In genomic region chr6:55295325-55295724, GRCm38 (mm10) we compare ENCODE assay signal across 21 mouse cellular contexts. TPM values are rescaled to one million over a fixed set of nuclear protein-coding genes. Genes with fewer than 3 reads are reported as not detected.
DNase-seq lines count a peak whose midpoint lies in the region; ATAC-seq and TF ChIP-seq lines count a peak whose summit lies in the region.
"Had no signal": no experiment of that assay in that cellular context is flagged by ENCODE, and none has a peak within 500 bp of the region (broad histone marks: within the 10 kb centered on the region; RNA-seq: fewer than 3 reads in every experiment).

No protein-coding gene starts in this region.

- ATAC-seq in hindbrain, postnatal 0 days: no peak
- ATAC-seq in hindbrain, embryonic 11.5 days (ENCODE audit: low FRiP score): no peak
- ATAC-seq in kidney, embryonic 14.5 days (ENCODE audit: low FRiP score, low TSS enrichment): no peak
- no peak for ATAC-seq in Patski
- ATAC-seq: hindbrain, embryonic 16.5 days; liver, embryonic 12.5 days had no signal

- H3K36me3 ChIP-seq in hindbrain, postnatal 0 days (ENCODE audit: insufficient read depth, low read length): no peaks in the 10 kb centered on the region
- H3K36me3 ChIP-seq in hindbrain, embryonic 11.5 days (ENCODE audit: control insufficient read depth, insufficient read depth, low read length): no peaks in the 10 kb centered on the region
- H3K36me3 ChIP-seq in kidney, embryonic 14.5 days (ENCODE audit: control insufficient read depth, insufficient read depth, low read length): no peaks in the 10 kb centered on the region; the same call in 1 of the 2 replicates
- H3K36me3 ChIP-seq: G1E; heart, embryonic 10.5 days; liver, embryonic 12.5 days had no signal

- no peaks in the 10 kb centered on the region for H3K4me1 ChIP-seq in hindbrain, postnatal 0 days (ENCODE audit: insufficient read depth, low read length)
- no peaks in the 10 kb centered on the region for H3K4me1 ChIP-seq in hindbrain, embryonic 11.5 days (replicated peaks; ENCODE audit: control insufficient read depth, insufficient read depth, low read length)
- 0 out of 2 replicates have a peak, but pooled peaks cover 4% of the 10 kb centered on the region for H3K4me1 ChIP-seq in kidney, embryonic 14.5 days (ENCODE audit: control insufficient read depth, insufficient read depth, low read length)
- H3K4me1 ChIP-seq: embryonic facial prominence, embryonic 12.5 days had no signal

- POLR2A ChIA-PET in Patski (lab: Charles Lee): interaction anchor here (0.5 kb wide), 1 partner anchor 59 kb away, joined by 3 read pairs; no protein-coding TSS in a partner anchor

- CTCF ChIA-PET in Patski (lab: Charles Lee): no interaction called here

- no peak overlapping the region for H3K27ac ChIP-seq in hindbrain, postnatal 0 days
- no peak overlapping the region for H3K27ac ChIP-seq in hindbrain, embryonic 11.5 days (ENCODE audit: low read depth, low read length)
- no peak overlapping the region for H3K27ac ChIP-seq in kidney, embryonic 14.5 days (ENCODE audit: low read depth, low read length)
- H3K27ac ChIP-seq: embryonic facial prominence, embryonic 12.5 days; heart, embryonic 10.5 days; layer of hippocampus, adult 2 months; limb, embryonic 13.5 days; liver, embryonic 12.5 days; midbrain, embryonic 12.5 days; neural tube, embryonic 13.5 days had no signal

- H3K9ac ChIP-seq in hindbrain, postnatal 0 days (replicated peaks; ENCODE audit: low read length): no peak overlapping the region
- no peak overlapping the region for H3K9ac ChIP-seq in hindbrain, embryonic 11.5 days (ENCODE audit: low read depth, low read length)
- no peak overlapping the region for H3K9ac ChIP-seq in kidney, embryonic 14.5 days (ENCODE audit: low read depth, low read length)
- H3K9ac ChIP-seq: embryonic facial prominence, embryonic 12.5 days; limb, embryonic 13.5 days; liver, embryonic 12.5 days; midbrain, embryonic 12.5 days; neural tube, embryonic 13.5 days had no signal

- H3K9me3 ChIP-seq in hindbrain, postnatal 0 days (ENCODE audit: low read length): no peaks in the 10 kb centered on the region
- no peaks in the 10 kb centered on the region for H3K9me3 ChIP-seq in hindbrain, embryonic 11.5 days (ENCODE audit: control insufficient read depth, low read length)
- H3K9me3 ChIP-seq in kidney, embryonic 14.5 days (ENCODE audit: control insufficient read depth, low read length): no peaks in the 10 kb centered on the region
- H3K9me3 ChIP-seq: embryonic facial prominence, embryonic 12.5 days; G1E; heart, embryonic 10.5 days; limb, embryonic 13.5 days; liver, embryonic 12.5 days; midbrain, embryonic 12.5 days; neural tube, embryonic 13.5 days had no signal

- no peak overlapping the region for H3K4me3 ChIP-seq in hindbrain, postnatal 0 days (ENCODE audit: low read length)
- no peak overlapping the region for H3K4me3 ChIP-seq in hindbrain, embryonic 11.5 days (ENCODE audit: low read depth, low read length)
- no peak overlapping the region for H3K4me3 ChIP-seq in kidney, embryonic 14.5 days (ENCODE audit: low read length)
- H3K4me3 ChIP-seq: embryonic facial prominence, embryonic 12.5 days; heart, embryonic 10.5 days; layer of hippocampus, adult 2 months; limb, embryonic 13.5 days; liver, embryonic 12.5 days; midbrain, embryonic 12.5 days; neural tube, embryonic 13.5 days had no signal

- H3K27me3 ChIP-seq in hindbrain, postnatal 0 days (ENCODE audit: insufficient read depth, low read length): no peaks in the 10 kb centered on the region
- H3K27me3 ChIP-seq in hindbrain, embryonic 11.5 days (ENCODE audit: control insufficient read depth, insufficient read depth, low read length): no peaks in the 10 kb centered on the region
- no peaks in the 10 kb centered on the region for H3K27me3 ChIP-seq in kidney, embryonic 14.5 days (ENCODE audit: control insufficient read depth, insufficient read depth, low read length)
- no peaks in the 10 kb centered on the region for H3K27me3 ChIP-seq in Patski
- H3K27me3 ChIP-seq: embryonic facial prominence, embryonic 12.5 days; limb, embryonic 13.5 days; liver, embryonic 12.5 days; midbrain, embryonic 12.5 days; neural tube, embryonic 13.5 days had no signal

- in situ Hi-C loops in Patski (cut with MboI; ENCODE audit: low pct_unique_long_range_greater_than_20kb): no loop called here

- TF ChIP-seq CTCF in hindbrain, postnatal 0 days (IDR thresholded peaks at IDR 0.05; ENCODE audit: low read depth): no peak
- no peak for TF ChIP-seq CTCF in Patski (IDR thresholded peaks at IDR 0.05)

- WGBS in hindbrain, postnatal 0 days: 73% methylated on average over 1 of the region's 1 CpGs
- WGBS in hindbrain, embryonic 11.5 days: 93% methylated on average over 1 of the region's 1 CpGs
- WGBS in kidney, embryonic 14.5 days: 78% methylated on average over 1 of the region's 1 CpGs

- DNase-seq in hindbrain, postnatal 0 days (ENCODE audit: low spot score): peak; percentile 20
- no peak for DNase-seq in hindbrain, embryonic 11.5 days (ENCODE audit: low spot score)
- peak; percentile 46 to 65 for DNase-seq in kidney, postnatal 25 days
- DNase-seq in Patski (ENCODE audit: low read depth, low spot score): peak; percentile 37
- DNase-seq in kidney, postnatal 36 days: peak; percentile 49 to 50
- DNase-seq in neural tube, embryonic 10.5 days (ENCODE audit: extremely low spot score, low spot score): no peak
- DNase-seq: B cell, adult 2 months; layer of hippocampus, postnatal 36 days; right cerebral cortex, adult 18-20 months; thymus, adult 18-20 months had no signal

- H3K4me2 ChIP-seq in hindbrain, postnatal 0 days (ENCODE audit: low read depth, low read length): no peak overlapping the region
- H3K4me2 ChIP-seq in hindbrain, embryonic 11.5 days (replicated peaks; ENCODE audit: low read depth, low read length): no peak overlapping the region
- no peak overlapping the region for H3K4me2 ChIP-seq in kidney, embryonic 14.5 days (replicated peaks; ENCODE audit: low read depth, low read length)
- H3K4me2 ChIP-seq: embryonic facial prominence, embryonic 12.5 days; limb, embryonic 13.5 days; liver, embryonic 12.5 days; midbrain, embryonic 12.5 days; neural tube, embryonic 13.5 days had no signal

RNA-seq across cellular contexts. Expression of gene Aqp1, which starts 40.9 kb away (rescaled TPM):
- total RNA-seq in hindbrain, postnatal 0 days (2014; rRNA removed): 17.0 and 32.6 TPM in 2 replicates
- 19.5 and 21.7 TPM in 2 replicates for polyA plus RNA-seq in hindbrain, postnatal 0 days (2015; fragmentation: Nextera tagmentation; extraction: Ambion mirVana)
- 0.46 and 0.56 TPM in 2 replicates for polyA plus RNA-seq in hindbrain, embryonic 11.5 days (2014; fragmentation: Nextera tagmentation; extraction: Ambion mirVana)
- 2.8 and 5.5 TPM in 2 replicates for polyA plus RNA-seq in kidney, embryonic 14.5 days (2014; fragmentation: Nextera tagmentation; extraction: Ambion mirVana)
- polyA plus RNA-seq in Patski (2021): 259 TPM
- total RNA-seq: CH12.LX had no signal
- polyA plus RNA-seq: G1E had no signal

Comparison
In these comparisons a context has a peak if more than half of its experiments do, and no peak if none do; other contexts are left out.
1. DNase-seq: peak in hindbrain, postnatal 0 days (single experiment), kidney, postnatal 25 days (2 of 2), Patski (single experiment) and kidney, postnatal 36 days (2 of 2); none in hindbrain, embryonic 11.5 days (single experiment) and neural tube, embryonic 10.5 days (single experiment).
2. RNA of gene Aqp1, which starts 40.9 kb away (polyA plus RNA-seq): 259 TPM in Patski (single experiment); 19.5 to 21.7 TPM in hindbrain, postnatal 0 days, 2.8 to 5.5 TPM in kidney, embryonic 14.5 days and 0.46 to 0.56 TPM in hindbrain, embryonic 11.5 days; every median in the first group is over 10 times any median in the second.